Mouse (Mus musculus) spleen, postnatal 10 days (tissue): ENCODE measurements around the gene Aldh18a1.
"Not testable (repeated sequence)": the region's sequence is repeated elsewhere in the genome, so short reads cannot be mapped to it uniquely, and the experiment has no call there.

ENCODE experiments used
- DNase-seq, 2 experiments: peaks; one replicate each; pipeline ENCODE4 v3.0.0; 2021 to 2022; ENCODE audit warnings: low spot score in 2 of 2

The Aldh18a1 gene

GRCm38 (mm10) chr19:40587491-40588292, 571 bp downstream of the Aldh18a1 start:
- DNase-seq = no peak

DNA sequence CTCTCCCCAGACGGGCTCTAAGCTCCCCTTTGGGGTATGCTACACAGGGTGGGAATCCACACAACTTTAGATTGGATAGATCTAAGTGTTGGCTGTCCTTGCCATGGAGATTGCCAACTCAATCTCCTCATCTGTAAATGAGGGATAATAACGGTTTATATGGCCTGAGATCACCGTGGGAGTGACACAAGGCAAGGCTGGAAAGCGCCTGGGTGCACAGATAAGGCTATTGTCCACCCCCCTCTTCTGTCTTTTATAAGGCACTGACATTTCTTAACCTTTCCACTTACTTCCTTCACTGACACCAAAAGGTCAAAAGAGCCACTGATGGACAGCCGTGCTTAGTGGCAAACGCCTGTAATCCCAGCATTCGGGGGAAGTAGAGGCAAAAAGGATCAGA, 1.4 kb downstream of the Aldh18a1 start:
- peak in 1 of 2 experiments; percentile 19 for DNase-seq

DNA sequence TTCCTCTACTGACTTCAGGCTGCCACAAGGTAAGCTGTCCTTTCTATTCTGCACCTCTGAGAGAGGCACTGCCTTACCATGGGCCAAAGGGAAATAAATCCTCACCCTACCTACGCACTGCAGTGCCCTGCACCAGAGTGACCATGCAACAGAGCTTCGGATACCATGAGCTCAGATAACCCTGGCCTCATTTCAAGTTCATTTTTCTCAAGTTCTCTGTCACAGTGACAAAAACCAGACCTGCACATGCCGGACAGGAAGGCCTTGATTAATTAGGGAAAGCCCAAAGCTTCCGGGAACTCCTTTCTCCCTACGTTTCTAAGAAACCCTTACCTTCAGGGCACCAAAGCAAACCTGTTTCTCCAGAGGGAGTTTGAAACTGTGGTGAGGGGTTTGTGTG, 6.6 kb downstream of the Aldh18a1 start:
- no peak for DNase-seq

DNA sequence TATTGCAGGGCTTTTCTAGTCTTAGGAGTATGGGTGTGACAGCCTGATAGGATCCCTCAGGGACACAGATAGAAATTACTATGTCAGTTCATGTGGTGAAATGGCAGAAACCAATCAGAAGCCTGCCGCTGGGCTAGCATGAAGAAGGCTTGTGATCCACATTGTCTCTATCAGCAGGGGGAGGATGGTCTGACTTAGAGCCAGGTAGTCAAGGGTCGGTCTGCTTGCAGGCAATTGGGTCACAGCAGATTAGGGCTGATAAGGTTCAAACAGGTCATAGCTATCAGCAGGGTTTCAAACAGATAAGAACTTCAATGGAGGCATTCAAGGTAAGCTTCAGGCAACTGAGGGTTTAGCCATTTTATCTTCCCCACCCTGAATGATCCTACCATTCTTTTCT, 7.4 kb downstream of the Aldh18a1 start:
- no peak for DNase-seq

DNA sequence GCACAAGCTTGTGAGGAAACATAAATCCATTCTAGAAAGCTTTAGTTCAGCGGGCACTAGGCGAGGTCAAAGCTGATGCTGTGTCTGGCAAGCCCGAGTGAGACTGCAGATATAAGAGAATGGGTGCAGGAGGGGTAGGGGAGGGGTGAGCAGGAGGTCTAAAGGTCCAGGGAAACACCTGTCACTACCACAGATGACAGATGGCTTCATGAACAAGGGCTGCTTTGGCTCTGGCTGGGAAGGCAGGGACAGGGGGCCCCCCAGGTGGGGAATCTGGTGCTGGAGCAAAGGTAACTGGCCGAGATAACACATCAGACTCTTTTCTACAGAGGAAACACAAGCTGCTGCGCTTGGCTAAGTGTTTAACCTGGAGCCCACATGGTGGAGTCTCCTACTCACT, 12.8 kb downstream of the Aldh18a1 start:
- DNase-seq = no peak

- no peak for DNase-seq
Observed at GRCm38 (mm10) chr19:40570726-40571125, 17.5 kb downstream of the Aldh18a1 start.

- no peak for DNase-seq
Observed at GRCm38 (mm10) chr19:40567616-40568015, 20.6 kb downstream of the Aldh18a1 start.

- DNase-seq = no peak
Observed at GRCm38 (mm10) chr19:40563880-40564645, 24.2 kb downstream of the Aldh18a1 start.

GRCm38 (mm10) chr19:40561521-40561920, 26.7 kb downstream of the Aldh18a1 start:
- not testable (repeated sequence) for DNase-seq

- no peak for DNase-seq
Observed at GRCm38 (mm10) chr19:40556029-40556428, 32.2 kb downstream of the Aldh18a1 start.

DNA sequence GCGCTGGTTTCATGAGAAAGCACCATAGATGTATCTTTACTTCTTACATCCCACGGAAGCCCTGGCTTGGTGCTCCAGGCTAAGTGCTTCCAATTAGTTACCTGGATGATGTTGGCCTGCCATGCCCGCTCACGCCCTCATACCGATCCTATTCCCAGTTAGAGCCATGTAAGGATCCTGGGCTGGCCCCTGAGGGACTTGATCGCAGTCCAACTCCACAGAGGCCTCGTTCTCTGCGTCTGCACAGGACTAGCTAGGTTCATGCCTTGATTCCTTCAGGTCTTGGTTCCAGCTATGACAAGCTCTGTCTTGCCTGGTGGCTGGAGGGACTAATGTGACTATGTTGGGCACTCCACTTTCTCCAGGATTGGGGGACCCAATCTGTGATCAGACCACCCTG, 33.1 kb downstream of the Aldh18a1 start:
- DNase-seq = no peak

GRCm38 (mm10) chr19:40554343-40554742, 33.9 kb downstream of the Aldh18a1 start:
- DNase-seq = no peak

GRCm38 (mm10) chr19:40553849-40554248, 34.4 kb downstream of the Aldh18a1 start:
- DNase-seq = no peak

DNA sequence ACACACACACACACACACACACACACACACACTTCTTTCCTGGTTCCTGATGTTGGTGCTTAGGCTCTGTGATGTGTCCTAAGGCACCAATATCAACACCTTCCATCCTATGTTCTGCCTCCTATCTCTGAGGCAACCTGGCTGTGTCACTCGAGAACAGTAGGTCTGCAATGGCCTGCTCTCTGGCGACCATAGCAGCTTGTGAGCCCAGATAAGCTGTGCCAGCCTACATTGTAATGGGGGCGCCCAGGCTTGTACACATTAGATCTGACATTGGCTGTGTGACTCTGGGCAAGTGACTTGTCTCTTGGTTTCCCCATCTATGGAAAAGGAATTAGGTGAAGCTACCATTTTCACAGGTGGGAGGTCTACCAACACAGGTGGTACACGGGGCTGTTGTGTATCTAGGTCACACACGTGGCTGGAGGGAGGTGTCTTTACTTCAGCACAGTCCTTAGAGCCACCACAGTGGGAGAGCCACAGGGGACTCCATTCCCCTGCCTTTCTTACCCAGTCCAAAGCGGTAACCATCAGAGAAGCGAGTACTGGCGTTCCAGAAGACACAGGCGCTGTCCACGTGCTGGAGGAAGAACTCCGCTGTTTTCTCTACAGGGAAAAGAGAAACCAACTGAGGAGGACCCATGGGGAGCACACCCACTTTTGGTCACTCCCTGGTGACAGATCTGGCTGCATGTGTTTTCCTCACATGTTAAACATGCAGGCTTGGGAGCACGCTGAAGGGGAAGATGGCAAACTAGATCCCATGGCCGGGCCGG, 35.1 kb downstream of the Aldh18a1 start:
- peak; percentile 19 to 64 for DNase-seq

DNA sequence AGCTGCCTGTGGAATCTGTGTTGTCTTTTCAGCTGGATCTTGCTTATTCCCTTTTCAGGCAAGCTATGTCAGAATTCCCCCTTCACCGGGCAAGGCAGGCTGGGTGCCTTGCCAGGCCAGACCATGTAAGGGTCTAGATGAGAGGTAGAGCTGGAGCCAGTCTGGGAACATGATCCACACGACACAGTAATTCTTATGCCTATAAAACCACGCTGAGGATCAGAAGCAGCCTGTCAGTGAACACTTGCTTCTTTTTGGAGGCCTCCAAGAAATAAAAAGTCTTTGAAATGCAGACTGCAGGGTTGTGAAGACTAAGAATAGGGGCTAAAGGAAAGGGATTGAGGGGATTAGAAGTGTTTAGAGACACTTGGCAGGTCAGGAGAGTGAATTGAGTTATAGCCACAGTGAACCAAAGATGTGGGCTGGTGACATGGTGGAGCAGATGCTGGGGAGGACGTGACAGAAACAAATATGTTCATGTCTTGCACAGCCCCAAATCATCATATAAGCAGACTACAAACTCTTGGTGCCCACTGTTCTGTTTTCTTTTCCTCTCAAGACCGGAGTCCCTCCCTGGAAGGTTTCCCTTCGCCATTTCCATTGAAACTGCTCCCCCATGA, 38.6 kb downstream of the Aldh18a1 start:
- no peak for DNase-seq

DNA sequence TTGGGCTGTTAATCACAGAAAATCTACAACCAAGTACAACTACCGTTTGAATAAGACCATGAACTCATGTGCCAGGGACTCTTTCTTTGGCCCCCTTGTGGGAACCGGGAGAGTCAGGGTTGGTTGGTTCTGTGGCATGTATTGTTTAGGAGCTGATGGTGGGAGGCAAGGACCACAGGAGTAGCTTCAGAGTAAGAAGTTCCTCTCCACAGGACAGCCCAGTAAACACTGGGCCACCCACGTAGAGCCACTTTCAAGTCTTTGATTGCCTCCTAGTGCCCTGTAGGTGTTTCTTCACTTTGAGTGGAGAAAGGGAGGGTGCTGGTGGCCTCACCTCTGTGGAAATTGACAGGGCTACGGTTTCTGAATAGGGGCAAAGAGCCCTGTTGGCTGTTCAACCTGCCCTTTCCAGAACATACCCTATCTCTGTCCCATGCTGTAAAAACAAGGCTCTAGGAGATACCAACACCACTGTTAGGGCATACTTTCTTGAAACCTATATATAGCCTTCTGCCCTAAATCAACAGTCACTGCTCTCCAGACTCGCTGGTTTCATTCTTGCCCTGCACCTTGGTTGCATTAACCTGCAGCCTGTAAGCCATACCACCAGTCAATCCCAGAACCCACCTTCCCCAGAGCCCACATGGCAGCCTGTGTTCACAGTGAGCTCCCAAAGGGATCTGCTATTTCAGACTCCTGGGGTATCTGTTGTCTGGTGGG, 39.3 kb downstream of the Aldh18a1 start:
- DNase-seq = no peak

GRCm38 (mm10) chr19:40548386-40548785, 39.9 kb downstream of the Aldh18a1 start:
- DNase-seq = no peak

- DNase-seq = peak in 1 of 2 experiments; percentile 60
Observed at GRCm38 (mm10) chr19:40544856-40545255, 43.4 kb downstream of the Aldh18a1 start.

DNA sequence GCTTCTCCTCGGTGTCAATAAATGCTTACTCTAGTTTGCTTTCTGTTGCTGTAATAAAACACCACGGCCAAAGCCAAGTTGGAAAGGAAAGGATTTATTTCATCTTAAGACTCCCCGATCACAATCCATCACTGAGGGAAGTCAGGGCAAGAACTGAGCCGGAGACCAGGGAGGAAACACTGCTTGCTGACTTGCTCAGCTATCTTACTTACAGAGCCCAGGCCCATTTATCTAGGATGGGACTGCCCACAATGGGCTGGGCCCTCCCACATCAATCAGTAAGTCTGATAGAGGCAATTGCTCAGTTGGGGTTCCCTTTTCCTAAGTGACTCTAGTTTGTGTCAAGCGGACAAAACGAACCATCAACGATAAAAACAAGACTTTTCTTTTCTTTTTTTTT, 45.5 kb downstream of the Aldh18a1 start:
- no peak for DNase-seq

DNA sequence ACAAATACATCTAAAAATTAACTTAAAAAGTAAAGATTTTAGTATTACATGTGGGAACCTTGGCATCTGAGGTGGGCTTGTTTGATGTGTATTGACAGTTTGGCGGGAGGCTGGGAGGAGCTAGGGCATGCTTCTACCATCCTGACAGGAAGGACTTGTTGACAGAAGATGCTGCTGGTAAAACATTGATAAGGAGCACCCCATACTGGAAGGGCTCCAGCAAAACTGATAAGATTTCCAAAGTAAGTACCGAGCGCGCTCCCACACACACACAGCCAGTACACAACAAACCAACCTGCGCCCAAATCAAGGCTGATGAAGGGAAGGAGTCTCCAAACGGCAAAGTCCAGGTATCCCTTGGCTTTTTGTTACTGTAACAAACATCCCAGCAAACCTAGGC, 51.7 kb downstream of the Aldh18a1 start:
- no peak for DNase-seq

DNA sequence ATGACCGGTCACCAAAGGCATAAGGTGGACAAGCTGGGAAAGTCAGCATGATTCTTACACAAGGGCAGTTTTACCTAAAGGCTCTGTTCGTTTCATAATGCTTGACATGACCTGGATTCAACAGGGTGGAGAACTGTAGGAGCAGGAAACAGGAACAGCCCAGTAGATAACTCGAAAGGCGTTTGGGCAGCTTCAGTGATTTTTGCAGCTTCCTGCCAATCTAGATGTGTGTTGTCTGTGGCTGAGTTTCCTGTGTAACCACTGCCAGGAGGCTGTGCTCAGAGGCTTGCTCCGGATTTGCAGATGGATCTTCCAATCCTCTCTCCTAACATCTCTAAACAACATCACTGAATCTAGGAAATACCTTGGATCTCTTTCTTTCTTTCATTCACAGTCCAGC, 55.7 kb downstream of the Aldh18a1 start:
- DNase-seq = no peak
